8 mouse cellular contexts compared by ENCODE assay signal in genomic region chr11:99149898-99150757, GRCm38 (mm10). TPM values are rescaled to one million over a fixed set of nuclear protein-coding genes. Genes with fewer than 3 reads are reported as not detected.
A peak's percentile ranks its signal among the peaks of the same experiment; 100 is the strongest.
DNase-seq lines count a peak whose midpoint lies in the region; ATAC-seq and TF ChIP-seq lines count a peak whose summit lies in the region.

No protein-coding gene starts in this region.

- TF ChIP-seq POLR2A in heart, adult 2 months (IDR thresholded peaks at IDR 0.05; ENCODE audit: insufficient read depth, low read depth, low read length) = no peak
- TF ChIP-seq POLR2A in kidney, adult 2 months (IDR thresholded peaks at IDR 0.05; ENCODE audit: low read depth, low read length) = no peak
- no peak for TF ChIP-seq POLR2A in limb, embryonic 14.5 days (IDR thresholded peaks at IDR 0.05; ENCODE audit: borderline replicate concordance, extremely low read depth, insufficient read depth, insufficient read length)

- no peaks in the 10 kb centered on the region for H3K79me2 ChIP-seq in heart, adult 2 months (replicated peaks; ENCODE audit: control insufficient read depth, insufficient read depth, low read length)

- H3K27ac ChIP-seq in heart, adult 2 months = no peak overlapping the region
- no peak overlapping the region for H3K27ac ChIP-seq in kidney, adult 2 months (ENCODE audit: insufficient read depth, low read depth, low read length)
- H3K27ac ChIP-seq in limb, embryonic 14.5 days (replicated peaks; ENCODE audit: low read depth, low read length) = peak overlapping the region; percentile 96
- peak overlapping the region; percentile 97 for H3K27ac ChIP-seq in stomach, embryonic 14.5 days (ENCODE audit: low read length)

- 43% methylated on average over 19 of the region's 19 CpGs for WGBS in heart, adult 2 months
- 53% methylated on average over 19 of the region's 19 CpGs for WGBS in kidney, adult 2 months
- WGBS in limb, embryonic 14.5 days = 53% methylated on average over 19 of the region's 19 CpGs
- 50% methylated on average over 19 of the region's 19 CpGs for WGBS in stomach, embryonic 14.5 days

- no peak; the same call in 1 of the 2 replicates for TF ChIP-seq CTCF in heart, adult 2 months (IDR thresholded peaks at IDR 0.05)
- TF ChIP-seq CTCF in kidney, adult 2 months (conservative IDR thresholded peaks at IDR 0.05; ENCODE audit: insufficient read depth, insufficient read length, low read depth, low read length) = peak; percentile 98

- DNase-seq in A20 (ENCODE audit: low read depth, low spot score) = peak; percentile 79
- peak; percentile 68 to 70 for DNase-seq in adrenal gland, adult 18-20 months (ENCODE audit: low spot score in 2 of 2)
- peak; percentile 86 for DNase-seq in embryo, embryonic 9.5 days (ENCODE audit: extremely low spot score)
- DNase-seq in heart, adult 2 months = peak; percentile 75 to 82
- peak; percentile 77 for DNase-seq in kidney, adult 2 months
- DNase-seq in limb, embryonic 14.5 days (ENCODE audit: low spot score) = peak; percentile 80

- no peak overlapping the region for H3K4me3 ChIP-seq in heart, adult 2 months
- H3K4me3 ChIP-seq in kidney, adult 2 months (ENCODE audit: insufficient read depth, low read depth, low read length) = no peak overlapping the region
- H3K4me3 ChIP-seq in limb, embryonic 14.5 days (replicated peaks; ENCODE audit: low read length) = no peak overlapping the region
- no peak overlapping the region for H3K4me3 ChIP-seq in stomach, embryonic 14.5 days (ENCODE audit: low read depth, low read length)

- H3K4me1 ChIP-seq in heart, adult 2 months (ENCODE audit: control insufficient read depth, insufficient read depth, low read length) = peaks cover 2% of the 10 kb centered on the region
- H3K4me1 ChIP-seq in kidney, adult 2 months (ENCODE audit: control insufficient read depth, insufficient read depth, low read length) = no peaks in the 10 kb centered on the region
- H3K4me1 ChIP-seq in limb, embryonic 14.5 days (ENCODE audit: control insufficient read depth, insufficient read depth, low read length) = peaks cover 37% of the 10 kb centered on the region
- H3K4me1 ChIP-seq in stomach, embryonic 14.5 days (ENCODE audit: control insufficient read depth, insufficient read depth, low read length) = peaks cover 36% of the 10 kb centered on the region

- H3K9ac ChIP-seq in heart, adult 2 months (ENCODE audit: low read depth, low read length) = no peak overlapping the region
- no peak overlapping the region for H3K9ac ChIP-seq in limb, embryonic 14.5 days (ENCODE audit: low read depth, low read length, severe bottlenecking)
- H3K9ac ChIP-seq in stomach, embryonic 14.5 days (replicated peaks; ENCODE audit: low read depth, low read length) = no peak overlapping the region; the same call in 1 of the 2 replicates

- no peaks in the 10 kb centered on the region for H3K9me3 ChIP-seq in limb, embryonic 14.5 days (ENCODE audit: control insufficient read depth, low read length)
- H3K9me3 ChIP-seq in stomach, embryonic 14.5 days (ENCODE audit: control insufficient read depth, low read depth, low read length) = no peaks in the 10 kb centered on the region

- H3K36me3 ChIP-seq in heart, adult 2 months (ENCODE audit: control insufficient read depth, insufficient read depth, low read length) = no peaks in the 10 kb centered on the region
- no peaks in the 10 kb centered on the region for H3K36me3 ChIP-seq in kidney, adult 2 months (ENCODE audit: control insufficient read depth, insufficient read depth, low read length)
- no peaks in the 10 kb centered on the region for H3K36me3 ChIP-seq in limb, embryonic 14.5 days (ENCODE audit: control insufficient read depth, insufficient read depth, low read length)
- no peaks in the 10 kb centered on the region for H3K36me3 ChIP-seq in stomach, embryonic 14.5 days (ENCODE audit: control insufficient read depth, insufficient read depth, low read length)

- ATAC-seq in limb, embryonic 14.5 days (ENCODE audit: low FRiP score, low read depth) = peak; percentile 48; the same call in 1 of the 2 replicates
- ATAC-seq in monocyte, adult 5-6 weeks (replicated peaks; ENCODE audit: insufficient number of reproducible peaks, low FRiP score, low TSS enrichment, poor library complexity, severe bottlenecking) = peak; percentile 80
- ATAC-seq in stomach, embryonic 14.5 days (ENCODE audit: insufficient number of reproducible peaks, insufficient read depth, low FRiP score, low read depth) = peak; percentile 0; the same call in 1 of the 2 replicates

- no peaks in the 10 kb centered on the region for H3K27me3 ChIP-seq in heart, adult 2 months (ENCODE audit: control insufficient read depth, insufficient read depth, low read length)
- no peaks in the 10 kb centered on the region for H3K27me3 ChIP-seq in kidney, adult 2 months (replicated peaks; ENCODE audit: control insufficient read depth, insufficient read depth, low read length)
- H3K27me3 ChIP-seq in limb, embryonic 14.5 days (ENCODE audit: control insufficient read depth, insufficient read depth, low read length) = no peaks in the 10 kb centered on the region
- H3K27me3 ChIP-seq in stomach, embryonic 14.5 days (ENCODE audit: control insufficient read depth, insufficient read depth, low read length) = no peaks in the 10 kb centered on the region

- intact Hi-C loops in heart, adult 2 months (cut with DNase I) = loop anchor here (1.0 to 5.0 kb wide), 6 partner anchors 83 to 293 kb away; partner anchors contain the start of genes Gjd3 and Rara

- TF ChIP-seq EP300 in heart, adult 2 months (IDR thresholded peaks at IDR 0.05; ENCODE audit: insufficient read depth, low read depth, low read length) = peak; percentile 90; the same call in 1 of the 2 replicates

- peak overlapping the region; percentile 37; the same call in 1 of the 2 replicates for H3K4me2 ChIP-seq in limb, embryonic 14.5 days (replicated peaks; ENCODE audit: low read depth, low read length, severe bottlenecking)
- H3K4me2 ChIP-seq in stomach, embryonic 14.5 days (replicated peaks; ENCODE audit: low read depth, low read length) = 0 out of 2 replicates have a peak overlapping the region, but pooled peaks have one; percentile 25

RNA-seq across cellular contexts. Expression of gene Ccr7, which starts 4.7 kb away (rescaled TPM):
- under 1 TPM in 1 of 2 experiments, not detected in 1; 0.38 TPM for total RNA-seq in adrenal gland, adult 18-20 months (2021)
- under 1 TPM; 0.29 to 0.59 TPM for total RNA-seq in heart, adult 2 months (2021)
- 2.6 and 2.7 TPM in 2 replicates for polyA plus RNA-seq in heart, adult 2 months (2012; rRNA removed)
- 1.1 and 11.2 TPM in 2 replicates for polyA plus RNA-seq in kidney, adult 2 months (2012; rRNA removed)
- polyA plus RNA-seq in limb, embryonic 14.5 days (2012; rRNA removed) = 0.65 and 0.99 TPM in 2 replicates
- 0.84 and 0.94 TPM in 2 replicates for polyA plus RNA-seq in limb, embryonic 14.5 days (2014; fragmentation: Nextera tagmentation; extraction: Ambion mirVana)
- total RNA-seq in monocyte, adult 5-6 weeks (2017) = 13.3 to 31.2 TPM (median 29.2 TPM) in 3 replicates
- polyA plus RNA-seq in stomach, embryonic 14.5 days (2014; fragmentation: Nextera tagmentation; extraction: Ambion mirVana) = 0.46 and 0.52 TPM in 2 replicates

Comparison
In these comparisons a context has a peak if more than half of its experiments do, and no peak if none do; other contexts are left out.
1. H3K27ac ChIP-seq: peak in limb, embryonic 14.5 days (single experiment) and stomach, embryonic 14.5 days (single experiment); none in heart, adult 2 months (single experiment) and kidney, adult 2 months (single experiment).
2. ATAC-seq: peak in every context shown above with its lines; median percentile 80 in monocyte, adult 5-6 weeks; 48 in limb, embryonic 14.5 days; 0 in stomach, embryonic 14.5 days.
3. Peak in every context shown above with its lines, with median percentiles within 50 percentile points of each other: DNase-seq.